Mouse (Mus musculus) right cerebral cortex, postnatal 4 days (tissue): ENCODE measurements at regions not wholly inside any gene's neighbourhood (a gene's known extent, or its start where the extent isn't known, plus 50 kb on each side); places are given as distances from the start of the nearest gene placed in this dataset.
A peak's percentile ranks its signal among the peaks of the same experiment; 100 is the strongest.

Source experiments
- DNase-seq: peaks from one replicate; pipeline ENCODE4 v3.0.0-alpha.2; 2022

- peak; percentile 38 for DNase-seq
Observed at GRCm38 (mm10) chr4:131304361-131304777, 360.2 kb downstream of the Matn1 start.

- DNase-seq = no peak
Observed at GRCm38 (mm10) chr4:131314231-131314630, 370.0 kb downstream of the Matn1 start.

DNA sequence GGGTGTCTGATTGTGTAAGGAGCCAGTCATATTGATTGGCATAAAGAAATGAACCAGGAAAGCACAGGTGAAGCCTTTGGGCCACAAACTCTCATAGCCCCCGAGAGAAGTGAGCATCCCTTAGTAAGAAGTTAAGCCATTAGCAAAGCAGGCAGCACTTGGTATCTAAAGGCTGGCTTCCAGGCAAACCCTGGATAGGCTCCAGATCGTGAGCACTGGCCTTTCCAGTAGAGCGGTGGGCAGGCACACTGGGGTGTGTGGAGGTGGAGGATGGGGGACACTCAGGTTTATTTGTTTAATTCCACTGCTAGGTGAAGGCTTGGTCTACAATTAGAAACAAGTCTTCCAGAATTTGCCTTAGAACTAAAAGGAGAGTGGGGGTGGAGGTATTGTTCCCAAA, 371.9 kb downstream of the Matn1 start:
- no peak for DNase-seq

GRCm38 (mm10) chr4:131322323-131322722, 378.1 kb downstream of the Matn1 start:
- DNase-seq = no peak

DNA sequence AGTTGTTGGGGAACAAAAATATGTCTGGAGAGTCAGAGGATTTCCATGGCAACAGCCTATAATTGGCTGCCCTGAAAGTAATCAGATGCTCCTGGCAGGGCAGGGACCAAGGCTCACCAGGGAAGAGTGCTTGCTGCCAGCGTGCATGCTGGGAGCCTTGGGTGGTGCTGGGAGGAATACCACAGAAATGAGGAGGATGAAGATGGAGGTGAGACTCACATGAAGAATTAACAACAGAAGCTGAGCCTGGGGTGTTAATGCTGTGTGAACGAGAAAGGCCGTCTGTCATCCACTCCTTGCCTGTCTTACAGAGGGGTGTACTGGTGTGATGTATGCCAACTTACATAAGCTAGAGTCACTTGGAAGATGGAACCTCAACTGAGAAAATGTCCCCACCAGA, 380.3 kb downstream of the Matn1 start:
- no peak for DNase-seq

DNA sequence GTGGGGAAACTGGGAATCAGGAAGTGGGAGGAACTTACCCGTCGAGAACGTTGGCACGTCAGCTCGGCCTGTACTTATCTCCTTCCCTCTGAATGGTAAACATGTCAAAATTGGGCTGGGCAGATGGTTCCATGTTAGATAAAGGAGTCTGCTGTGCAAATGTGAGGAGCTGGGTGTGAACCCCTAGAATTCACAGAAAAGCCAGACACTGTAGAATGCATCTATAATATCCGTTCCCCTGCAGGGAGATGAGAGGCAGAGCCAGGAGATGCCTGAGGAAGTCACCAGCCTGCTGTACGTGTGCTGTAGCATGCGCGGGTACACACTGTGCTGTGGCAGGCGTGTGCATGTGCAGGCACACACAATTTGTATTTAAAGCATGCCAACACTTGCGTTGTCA, 381.0 kb downstream of the Matn1 start:
- no peak for DNase-seq

GRCm38 (mm10) chr4:131325609-131326008, 381.4 kb downstream of the Matn1 start:
- no peak for DNase-seq

- no peak for DNase-seq
Observed at GRCm38 (mm10) chr4:131329398-131329797, 385.2 kb downstream of the Matn1 start.

DNA sequence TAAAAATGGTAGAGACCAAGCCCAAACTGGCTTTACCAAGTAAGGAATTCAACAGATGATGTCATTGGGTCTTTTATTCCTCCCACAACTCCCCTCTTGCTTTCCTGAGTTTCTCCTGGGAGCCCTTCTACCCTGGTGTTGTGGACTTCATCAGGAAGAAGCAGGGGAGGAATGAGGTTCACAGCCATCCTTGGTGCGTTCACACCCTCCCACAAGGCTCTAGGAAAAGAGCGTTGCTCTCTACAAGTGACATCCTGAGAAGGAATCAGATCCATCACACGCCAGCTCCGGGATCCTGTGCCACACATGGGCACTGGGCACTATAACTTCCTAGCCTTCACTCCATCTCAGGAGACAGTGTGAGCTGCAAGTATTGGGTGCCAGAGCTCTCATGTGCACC, 387.5 kb downstream of the Matn1 start:
- DNase-seq = no peak

DNA sequence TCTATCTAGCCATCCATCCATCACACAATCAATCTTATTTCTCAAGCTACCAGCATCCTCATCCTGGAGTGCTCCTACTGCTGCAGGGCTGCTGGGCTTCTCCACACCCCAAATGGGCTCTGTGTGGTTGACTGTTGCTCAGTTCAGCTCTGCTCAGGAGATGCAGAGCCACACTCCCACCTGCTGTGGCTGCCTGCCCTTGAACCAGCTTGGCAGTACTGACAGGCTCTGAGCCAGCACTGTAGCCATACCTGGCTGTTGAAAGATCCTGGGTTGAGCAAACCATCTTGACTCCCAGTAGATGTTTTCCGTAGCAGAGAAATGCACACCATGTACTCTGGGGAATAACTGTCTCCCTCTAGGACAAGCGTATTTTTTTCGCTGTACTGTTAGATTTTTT, 392.6 kb downstream of the Matn1 start:
- DNase-seq = no peak

- no peak for DNase-seq
Observed at GRCm38 (mm10) chr4:131340993-131341695, 397.0 kb downstream of the Matn1 start.

GRCm38 (mm10) chr4:131346727-131347126, 402.5 kb downstream of the Matn1 start:
- DNase-seq = no peak

DNA sequence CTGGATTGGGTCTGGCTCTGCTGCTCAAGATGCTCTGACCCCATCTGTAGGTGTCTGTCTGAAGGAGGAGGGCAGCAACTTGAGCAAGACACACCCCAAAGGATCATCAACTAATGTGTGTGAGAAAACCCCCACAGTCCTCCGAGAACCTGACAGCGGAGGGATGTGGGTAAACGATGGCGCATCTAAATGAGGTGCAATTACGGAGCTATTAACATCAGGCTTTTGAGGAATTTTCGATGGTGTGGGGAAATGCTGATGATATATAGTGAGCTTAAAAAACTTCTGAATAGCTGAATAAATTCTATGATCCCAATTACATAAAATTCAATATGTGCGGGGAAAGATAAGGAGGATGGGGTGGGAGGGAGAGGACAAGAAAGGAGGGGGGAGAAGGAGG, 406.1 kb downstream of the Matn1 start:
- DNase-seq = no peak

GRCm38 (mm10) chr4:131354908-131355307, 410.7 kb downstream of the Matn1 start:
- DNase-seq = no peak

DNA sequence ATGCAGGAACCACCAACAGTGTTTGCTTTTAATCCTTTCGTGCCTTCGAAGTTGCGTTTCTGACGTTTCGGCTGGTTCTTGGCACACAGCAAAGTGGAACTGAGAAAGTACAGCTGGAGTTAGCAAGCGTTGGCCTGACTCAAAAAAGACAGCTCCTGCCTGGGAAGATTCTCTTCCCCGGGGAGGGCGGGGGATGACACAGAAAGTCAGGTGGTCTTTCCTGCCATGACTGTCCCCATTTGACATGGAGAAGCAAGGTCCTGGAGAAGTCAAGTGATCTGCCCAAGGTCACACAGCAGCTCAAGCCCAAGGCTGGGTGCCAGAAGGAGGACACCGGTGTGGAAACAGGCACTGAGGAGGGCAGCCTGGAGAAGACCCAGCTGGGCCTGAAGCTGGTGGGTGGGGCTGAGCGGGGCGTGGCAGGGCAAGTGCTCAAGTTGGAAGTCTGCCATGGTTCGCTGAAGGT, 411.4 kb downstream of the Matn1 start:
- DNase-seq = no peak

DNA sequence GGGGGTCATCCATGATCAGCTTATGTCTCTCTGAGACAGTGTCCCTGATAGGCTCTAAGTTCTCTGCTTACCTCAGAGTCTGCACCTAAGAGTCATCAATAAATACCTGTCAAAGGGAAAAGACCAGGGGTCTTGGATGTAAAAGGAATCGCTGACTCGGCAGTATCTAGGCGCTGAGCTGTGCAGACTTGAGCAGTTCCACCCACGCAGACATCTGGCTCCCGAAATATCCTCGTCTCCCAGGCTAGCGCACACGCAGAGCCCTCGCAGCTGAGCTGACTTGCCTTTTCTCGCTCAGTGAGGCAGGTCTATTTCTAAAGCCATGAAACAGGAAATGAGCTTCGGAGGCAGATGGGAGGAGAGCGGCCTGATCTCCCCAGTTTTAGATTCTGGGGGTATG, 412.1 kb downstream of the Matn1 start:
- peak; percentile 35 for DNase-seq

DNA sequence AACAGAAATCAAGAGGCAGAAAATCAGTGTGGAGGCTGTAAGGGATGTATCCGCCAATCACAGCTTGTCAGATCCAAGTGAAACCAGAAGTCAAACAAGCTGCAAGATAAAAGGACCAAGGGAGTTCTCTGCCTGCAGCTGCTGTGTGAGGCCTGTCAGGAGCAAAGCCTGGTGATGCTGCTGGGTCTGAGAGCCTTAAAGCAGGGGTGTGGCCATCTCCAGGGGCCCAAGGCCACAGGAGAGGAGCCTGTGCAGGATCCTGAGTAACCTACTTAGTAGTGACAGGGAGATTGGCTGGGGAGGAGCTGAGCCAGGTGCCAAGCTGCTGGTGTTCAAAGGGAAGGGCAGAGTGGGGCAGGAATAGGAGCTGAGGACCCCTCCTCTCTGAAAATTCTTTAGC, 418.8 kb downstream of the Matn1 start:
- DNase-seq = no peak

GRCm38 (mm10) chr4:131364671-131365252, 420.6 kb downstream of the Matn1 start:
- no peak for DNase-seq

GRCm38 (mm10) chr4:131366006-131366405, 421.8 kb downstream of the Matn1 start:
- no peak for DNase-seq

GRCm38 (mm10) chr4:131366656-131367055, 422.5 kb downstream of the Matn1 start:
- DNase-seq = no peak

GRCm38 (mm10) chr4:131372517-131372916, 428.3 kb downstream of the Matn1 start:
- no peak for DNase-seq

GRCm38 (mm10) chr4:131373172-131373571, 429.0 kb downstream of the Matn1 start:
- no peak for DNase-seq

DNA sequence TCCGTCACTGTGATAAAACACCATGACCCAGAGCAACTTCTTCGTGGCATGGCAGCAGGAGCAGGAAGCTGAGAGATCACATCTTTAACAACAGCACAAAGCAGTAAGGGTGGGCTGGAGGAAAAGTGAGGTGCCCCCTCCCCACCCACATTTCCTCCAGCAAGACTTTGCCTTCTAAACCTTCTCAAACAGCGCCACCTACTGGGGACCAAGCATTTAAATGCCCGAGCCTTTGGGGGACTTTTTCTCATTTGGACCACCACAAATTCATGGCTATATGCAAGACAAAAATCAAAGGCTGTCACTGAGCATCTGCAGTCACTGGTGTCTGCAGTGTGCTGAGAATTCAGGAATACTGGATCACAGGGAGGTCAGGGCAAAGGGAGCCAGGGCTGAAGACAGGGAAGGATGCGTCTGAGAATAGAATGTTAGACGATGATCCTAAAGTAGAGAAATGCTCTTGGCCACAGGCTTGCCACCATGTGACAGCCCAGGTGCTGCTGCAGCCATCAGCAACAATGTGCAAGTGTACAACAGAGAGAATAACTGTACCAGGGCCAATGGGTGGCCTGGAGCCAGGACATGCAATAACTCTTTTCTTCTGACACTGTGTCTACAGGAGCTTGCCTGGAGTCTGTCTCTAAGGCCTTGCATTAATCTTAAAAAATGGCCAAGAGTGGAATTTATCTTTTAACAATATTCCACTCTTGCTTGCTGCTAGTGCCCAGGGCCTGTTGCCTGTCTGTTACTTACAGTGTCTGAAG, 430.5 kb downstream of the Matn1 start:
- peak; percentile 62 for DNase-seq

- DNase-seq = no peak
Observed at GRCm38 (mm10) chr4:131381063-131381462, 436.9 kb downstream of the Matn1 start.
